Mouse (Mus musculus): Measurements from ENCODE around the gene Gramd1a. TPM values are rescaled to one million over a fixed set of nuclear protein-coding genes. Genes with fewer than 3 reads are reported as not detected.

Gramd1a gene
- total and polyA plus RNA-seq, 2 experiments from 2014 or later = 178 to 244 TPM

DNA sequence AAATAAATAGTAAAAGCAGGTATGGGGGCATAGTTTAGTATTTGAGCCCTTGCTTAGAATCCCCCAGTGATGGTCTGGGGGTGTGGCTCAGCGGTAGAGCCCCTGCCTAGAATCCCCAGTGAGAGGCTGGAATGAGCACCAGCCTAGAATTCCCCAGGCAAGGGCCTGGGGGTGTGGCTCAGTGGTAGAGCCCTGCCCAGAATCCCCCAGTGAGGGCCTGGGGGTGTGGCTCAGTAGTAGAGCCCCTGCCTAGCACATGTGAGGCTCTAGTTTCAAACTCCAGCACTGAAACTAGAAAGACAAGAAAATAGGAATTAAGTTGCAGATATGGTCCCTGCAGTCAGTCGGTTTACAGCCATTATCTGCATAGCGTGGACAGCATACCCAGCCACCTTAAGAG, 6.1 kb upstream of the Gramd1a start:
- Histone ChIP-seq H3K9ac (no peak overlapping the region), H3K4me1 (ENCODE audit: insufficient read depth) (no peaks in the 10 kb centered on the region), H3K27ac (ENCODE audit: low read depth, low read length) (no peak overlapping the region), H3K36me3 (ENCODE audit: insufficient read depth) (no peaks in the 10 kb centered on the region), H3K9me3 (ENCODE audit: low read length) (no peaks in the 10 kb centered on the region), H3K4me2 (ENCODE audit: low read depth) (no peak overlapping the region), H3K27me3 (ENCODE audit: insufficient read depth, low read length) (no peaks in the 10 kb centered on the region), H3K4me3 (ENCODE audit: low read depth, low read length) (no peak overlapping the region)
- ATAC-seq (no peak), DNase-seq (no peak)
- WGBS = 63% methylated on average over 3 of the region's 3 CpGs
- TF ChIP-seq CTCF (IDR thresholded peaks at IDR 0.05; ENCODE audit: low read depth) = no peak

DNA sequence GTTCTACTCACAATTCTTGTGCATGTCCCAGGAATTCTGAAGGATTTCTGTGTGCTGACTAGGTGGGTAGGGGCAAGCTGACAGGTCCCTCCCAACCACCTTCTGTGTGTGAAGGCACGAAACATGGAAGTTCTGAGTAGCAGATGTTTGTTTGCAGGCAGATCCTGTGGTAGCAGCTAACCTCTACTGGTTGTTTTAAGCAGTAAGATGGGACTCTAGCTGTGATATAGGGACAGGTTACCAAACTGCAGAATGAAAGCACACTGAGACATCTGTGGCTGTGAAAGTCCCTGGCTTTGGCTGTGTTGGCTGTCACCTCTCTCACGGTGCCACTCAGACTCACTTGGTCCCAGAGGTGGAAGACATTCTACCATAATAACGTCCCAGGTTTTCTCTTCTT, 5.5 kb upstream of the Gramd1a start:
- ATAC-seq = no peak
- no peaks in the 10 kb centered on the region for H3K27me3 ChIP-seq (ENCODE audit: insufficient read depth, low read length)

DNA sequence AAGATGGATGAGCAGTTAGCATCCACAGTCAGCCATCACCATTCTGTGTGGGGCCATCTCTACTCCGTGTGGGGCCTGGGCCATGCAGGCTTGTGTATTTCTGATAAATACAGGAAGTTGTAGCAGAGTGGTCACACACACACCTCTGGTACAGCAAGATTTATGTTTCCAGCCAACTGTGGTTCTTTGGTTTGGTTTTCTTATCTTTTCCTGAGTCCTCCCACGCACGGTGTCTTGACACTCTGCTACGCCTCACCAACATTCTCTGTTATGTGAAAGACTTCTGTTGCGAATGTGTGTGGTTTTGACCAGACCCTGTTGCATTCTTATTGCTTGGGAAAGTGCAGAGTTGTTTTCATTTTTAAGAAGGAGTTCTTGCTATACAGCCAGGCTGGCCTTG, 5.1 kb upstream of the Gramd1a start:
- DNase-seq (no peak), ATAC-seq (no peak)
- no peaks in the 10 kb centered on the region for H3K27me3 ChIP-seq (ENCODE audit: insufficient read depth, low read length)
- no peak overlapping the region for H3K4me2 ChIP-seq (ENCODE audit: low read depth)
- no peak overlapping the region for H3K27ac ChIP-seq (ENCODE audit: low read depth, low read length)
- H3K4me1 ChIP-seq (ENCODE audit: insufficient read depth) = no peaks in the 10 kb centered on the region
- H3K9me3 ChIP-seq (ENCODE audit: low read length) = no peaks in the 10 kb centered on the region
- 89% methylated on average over 5 of the region's 5 CpGs for WGBS
- TF ChIP-seq CTCF (IDR thresholded peaks at IDR 0.05; ENCODE audit: low read depth) = no peak
- H3K36me3 ChIP-seq (ENCODE audit: insufficient read depth) = no peaks in the 10 kb centered on the region
- H3K4me3 ChIP-seq (ENCODE audit: low read depth, low read length) = no peak overlapping the region
- H3K9ac ChIP-seq = no peak overlapping the region

More for the DNA sequence above, 5.5 kb upstream of the Gramd1a start:
- Histone ChIP-seq H3K27ac (ENCODE audit: low read depth, low read length) (no peak overlapping the region), H3K4me1 (ENCODE audit: insufficient read depth) (no peaks in the 10 kb centered on the region), H3K9me3 (ENCODE audit: low read length) (no peaks in the 10 kb centered on the region), H3K4me3 (ENCODE audit: low read depth, low read length) (no peak overlapping the region), H3K9ac (no peak overlapping the region), H3K36me3 (ENCODE audit: insufficient read depth) (no peaks in the 10 kb centered on the region), H3K4me2 (ENCODE audit: low read depth) (no peak overlapping the region)
- no peak for TF ChIP-seq CTCF (IDR thresholded peaks at IDR 0.05; ENCODE audit: low read depth)
- DNase-seq = no peak
- WGBS = 77% methylated on average over 3 of the region's 3 CpGs

DNA sequence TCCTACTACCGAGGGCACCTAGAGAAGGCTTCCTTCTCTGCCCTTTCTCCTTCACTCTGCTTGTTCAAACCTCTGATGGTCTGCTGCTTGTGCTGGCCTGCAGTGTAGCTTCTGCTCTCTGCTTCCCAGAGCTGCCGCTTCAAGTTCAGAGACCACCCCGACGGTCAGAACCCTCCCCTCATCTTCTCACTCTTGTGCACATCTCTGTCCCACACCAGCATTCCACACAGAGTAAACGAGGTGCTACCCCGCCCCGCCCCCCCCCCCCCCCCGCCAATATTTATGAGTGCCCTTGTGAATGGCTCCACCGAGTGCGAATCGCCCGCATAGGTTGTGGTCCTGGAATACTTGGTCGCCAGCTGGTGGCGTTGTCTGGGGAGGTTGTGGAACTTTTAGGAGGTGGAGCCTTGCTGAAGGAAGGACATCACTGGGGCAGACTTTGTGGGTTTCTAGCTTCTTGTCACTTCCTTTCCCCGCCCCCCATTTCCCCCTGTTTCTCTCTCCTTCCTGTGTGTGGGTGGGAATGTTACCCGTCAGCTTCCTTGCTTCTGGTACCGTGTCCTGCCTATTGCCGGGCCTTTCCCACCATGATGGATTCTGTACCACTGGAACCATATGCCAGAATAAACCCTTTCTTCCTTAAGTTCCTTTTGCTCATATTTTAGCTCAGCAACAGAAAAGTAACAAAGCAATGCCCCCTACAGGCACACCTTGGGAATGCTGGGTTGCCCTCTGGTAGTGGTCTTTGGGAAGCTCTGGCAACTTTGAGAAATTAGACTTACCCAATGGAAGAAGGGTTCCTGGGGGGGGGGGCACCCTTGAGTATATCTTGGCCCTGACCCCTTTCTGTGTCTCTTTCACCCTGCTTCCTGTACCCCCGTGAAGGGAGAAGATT, 585 bp upstream of the Gramd1a start:
- no peaks in the 10 kb centered on the region for H3K27me3 ChIP-seq (ENCODE audit: insufficient read depth, low read length)
- no peak overlapping the region for H3K9ac ChIP-seq
- ATAC-seq (no peak), DNase-seq (no peak)
- no peak overlapping the region for H3K27ac ChIP-seq (ENCODE audit: low read depth, low read length)
- peak; percentile 33 for TF ChIP-seq CTCF (IDR thresholded peaks at IDR 0.05; ENCODE audit: low read depth)
- H3K4me1 ChIP-seq (ENCODE audit: insufficient read depth) = peaks cover 6% of the 10 kb centered on the region; the same call in 1 of the 2 replicates
- H3K9me3 ChIP-seq (ENCODE audit: low read length) = no peaks in the 10 kb centered on the region
- H3K4me2 ChIP-seq (ENCODE audit: low read depth) = no peak overlapping the region
- H3K36me3 ChIP-seq (ENCODE audit: insufficient read depth) = no peaks in the 10 kb centered on the region
- H3K4me3 ChIP-seq (ENCODE audit: low read depth, low read length) = no peak overlapping the region
- 56% methylated on average over 16 of the region's 19 CpGs for WGBS

DNA sequence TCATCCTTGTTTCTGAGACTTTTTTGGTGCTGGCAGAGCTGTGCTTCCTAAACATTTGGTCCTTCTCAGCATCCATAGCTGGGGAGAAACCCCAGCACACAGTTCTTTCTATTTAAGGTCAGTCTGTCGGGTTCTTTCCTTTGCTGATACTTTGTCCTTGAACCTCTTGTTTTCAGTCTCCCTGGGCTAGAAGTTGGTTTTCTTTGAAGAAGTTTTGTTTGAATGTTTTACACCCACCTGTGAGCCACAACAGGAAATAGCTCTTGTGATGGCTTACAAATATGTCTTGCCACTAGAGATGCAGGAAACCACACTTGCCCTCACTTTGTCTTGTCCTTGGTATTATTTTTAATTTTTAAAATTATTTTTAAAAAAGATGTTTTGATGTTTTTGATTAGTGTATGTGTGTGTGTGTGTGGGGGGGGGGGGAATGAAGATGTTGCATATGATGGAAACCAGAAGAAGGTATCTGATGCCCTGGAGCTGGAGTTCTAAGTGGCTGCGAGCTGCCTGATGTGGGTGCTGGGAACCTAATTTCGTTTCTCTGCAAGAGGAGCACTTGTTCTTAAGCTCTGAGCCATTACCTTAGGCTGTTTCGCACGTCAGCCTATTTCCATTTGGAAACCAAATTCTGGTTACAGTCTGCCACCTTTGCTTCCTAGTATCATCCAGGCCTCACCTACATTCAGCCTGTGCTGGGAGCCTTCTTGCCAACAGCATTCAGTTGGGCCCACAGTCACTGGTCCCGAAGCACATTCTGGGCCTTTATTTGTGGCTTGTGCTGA, 2.0 kb downstream of the Gramd1a start:
- Histone ChIP-seq H3K27ac (ENCODE audit: low read depth, low read length) (no peak overlapping the region), H3K4me1 (ENCODE audit: insufficient read depth) (peaks cover 8% of the 10 kb centered on the region), H3K27me3 (ENCODE audit: insufficient read depth, low read length) (no peaks in the 10 kb centered on the region), H3K9me3 (ENCODE audit: low read length) (no peaks in the 10 kb centered on the region), H3K36me3 (ENCODE audit: insufficient read depth) (no peaks in the 10 kb centered on the region), H3K4me2 (ENCODE audit: low read depth) (no peak overlapping the region), H3K9ac (no peak overlapping the region), H3K4me3 (ENCODE audit: low read depth, low read length) (no peak overlapping the region)
- ATAC-seq = no peak
- WGBS = 88% methylated on average over 6 of the region's 6 CpGs
- no peak for TF ChIP-seq CTCF (IDR thresholded peaks at IDR 0.05; ENCODE audit: low read depth)
- no peak for DNase-seq

DNA sequence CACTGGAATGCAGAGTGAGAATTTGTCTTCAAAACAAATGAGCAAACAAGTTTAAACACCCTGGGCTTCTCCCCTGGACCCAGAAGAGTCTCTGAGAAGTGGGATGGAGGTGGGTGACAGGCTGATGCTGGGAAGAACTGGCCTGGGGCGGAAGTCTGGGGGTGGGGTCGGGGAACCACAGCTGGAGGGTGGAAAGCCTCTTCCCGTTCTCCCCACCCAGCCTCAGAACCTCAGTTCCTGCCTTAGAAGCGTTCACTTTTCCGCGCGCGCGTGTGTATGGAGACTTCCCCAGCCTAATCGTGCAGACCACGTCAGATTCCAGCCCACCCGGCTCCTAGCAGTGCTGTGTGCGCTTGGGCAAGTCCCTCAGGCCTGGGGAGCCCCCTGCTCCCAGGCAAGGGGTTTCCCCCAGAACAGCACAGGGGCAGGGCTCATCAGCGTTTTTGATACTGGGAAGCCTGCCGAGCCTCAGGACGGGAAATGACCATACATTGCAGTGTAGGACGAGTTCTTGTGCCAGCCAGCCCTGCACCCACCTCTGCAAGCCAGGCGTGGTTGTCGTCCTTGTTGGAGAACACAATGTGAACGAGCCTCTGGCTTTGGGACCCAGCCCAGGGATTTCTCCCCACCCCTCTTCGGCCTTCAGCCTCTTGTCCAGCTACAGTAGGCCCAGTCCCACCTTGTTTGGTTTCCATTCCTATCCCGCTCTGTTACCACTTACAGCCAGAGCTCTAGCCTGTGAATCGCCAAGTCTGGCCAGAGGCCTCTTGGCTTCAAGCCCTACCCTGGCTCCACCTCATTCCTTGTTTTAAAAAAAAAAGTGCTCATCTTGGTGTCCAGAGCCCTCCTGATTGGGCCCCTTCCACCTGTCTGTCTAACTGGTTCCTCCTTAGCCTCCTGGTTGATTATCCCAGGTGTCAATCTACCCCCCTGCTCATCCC, 4.1 kb downstream of the Gramd1a start:
- Histone ChIP-seq H3K9me3 (ENCODE audit: low read length) (no peaks in the 10 kb centered on the region), H3K27ac (ENCODE audit: low read depth, low read length) (peak overlapping the region; percentile 98), H3K4me1 (ENCODE audit: insufficient read depth) (peaks cover 17% of the 10 kb centered on the region), H3K9ac (peak overlapping the region; percentile 99), H3K36me3 (ENCODE audit: insufficient read depth) (peaks cover 5% of the 10 kb centered on the region; the same call in 1 of the 2 replicates), H3K4me3 (ENCODE audit: low read depth, low read length) (peak overlapping the region; percentile 95), H3K27me3 (ENCODE audit: insufficient read depth, low read length) (no peaks in the 10 kb centered on the region), H3K4me2 (ENCODE audit: low read depth) (peak overlapping the region; percentile 79)
- 11% methylated on average over 23 of the region's 23 CpGs for WGBS
- TF ChIP-seq CTCF (IDR thresholded peaks at IDR 0.05; ENCODE audit: low read depth) = no peak; the same call in 1 of the 2 replicates
- DNase-seq (peak; percentile 73), ATAC-seq (peak; percentile 58)

Data from forebrain, postnatal 0 days (tissue).